Mouse (Mus musculus) limb, embryonic 13.5 days (tissue): ENCODE measurements around the gene Cd69. TPM values are rescaled to one million over a fixed set of nuclear protein-coding genes. Genes with fewer than 3 reads are reported as not detected.
A peak's percentile ranks its signal among the peaks of the same experiment; 100 is the strongest.

Experiments used
- ATAC-seq: fragments of 200-750 bp; cut with Nextera tagmentation; 2 replicates; pipeline ENCODE4 v1.8.0; 2017; ENCODE audit warnings: low read depth, moderate number of reproducible peaks, moderate TSS enrichment; ENCODE audit not compliant: low FRiP score
- H3K27ac ChIP-seq: fragments of 300-500 bp; sonication (generic); 2 replicates; pipeline ENCODE4 v1.5.1; 2015; ENCODE audit warnings: inconsistent platforms, mild to moderate bottlenecking, moderate library complexity
- H3K27me3 ChIP-seq: fragments of 300-500 bp; sonication (generic); 2 replicates; pipeline ENCODE4 v1.6.1; 2015; ENCODE audit warnings: mild to moderate bottlenecking, inconsistent platforms
- H3K36me3 ChIP-seq: fragments of 300-500 bp; sonication (generic); 2 replicates; pipeline ENCODE4 v1.6.1; 2015; ENCODE audit warnings: inconsistent platforms, mild to moderate bottlenecking, moderate library complexity
- H3K4me1 ChIP-seq: fragments of 300-500 bp; sonication (generic); 2 replicates; pipeline ENCODE4 v1.6.1; 2015; ENCODE audit warnings: inconsistent platforms
- H3K4me2 ChIP-seq: fragments of 300-500 bp; sonication (generic); replicated peaks from 2 replicates; pipeline ENCODE4 v1.6.1; 2015; ENCODE audit warnings: inconsistent platforms, mild to moderate bottlenecking, moderate library complexity
- H3K4me3 ChIP-seq: fragments of 300-500 bp; sonication (generic); 2 replicates; pipeline ENCODE4 v1.5.1; 2015; ENCODE audit warnings: moderate library complexity, mild to moderate bottlenecking, inconsistent platforms
- H3K9ac ChIP-seq: fragments of 300-500 bp; sonication (generic); 2 replicates; pipeline ENCODE4 v1.6.1; 2015; ENCODE audit warnings: mild to moderate bottlenecking, inconsistent platforms
- H3K9me3 ChIP-seq: fragments of 300-500 bp; sonication (generic); 2 replicates; pipeline ENCODE4 v1.6.1; 2016; ENCODE audit warnings: inconsistent platforms
- WGBS: fragments of 180-500 bp; shearing (Covaris S2); methylation state at CpG from one replicate; pipeline ENCODE4 v1.1.7; 2015; 5-methylcytosine and 5-hydroxymethylcytosine counted together
- polyA plus RNA-seq: library from polyadenylated mRNA; unstranded; fragments of >200 nt; fragmentation: Nextera tagmentation; extraction: Ambion mirVana; gene quantifications from 2 replicates; pipeline ENCODE4 v1.2.1, GENCODE M21; 2015

Gene Cd69
- polyA plus RNA-seq, 1 experiment from 2014 or later, result 0.08 TPM

DNA sequence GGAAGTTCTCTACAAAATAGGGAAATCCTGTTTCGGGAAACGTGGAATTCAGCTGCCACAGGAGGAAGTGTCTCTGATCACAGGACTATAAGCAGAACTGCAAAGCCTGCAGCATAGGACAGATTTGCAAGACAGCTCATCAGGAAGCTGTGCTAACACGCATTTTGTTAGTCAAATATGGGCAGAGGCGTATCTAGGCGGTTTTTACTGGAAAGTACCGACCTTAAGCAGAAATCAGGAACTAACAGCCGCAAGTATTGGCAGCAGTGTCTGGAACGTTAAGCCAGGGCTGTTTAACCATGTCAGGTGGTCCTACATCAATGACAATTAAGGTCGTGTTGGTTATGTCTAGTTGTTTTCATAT, 42.4 kb downstream of the Cd69 start:
- Histone ChIP-seq H3K4me1 (peaks cover 9% of the 10 kb centered on the region; the same call in 1 of the 2 replicates), H3K4me2 (no peak overlapping the region), H3K36me3 (no peaks in the 10 kb centered on the region), H3K9me3 (no peaks in the 10 kb centered on the region), H3K27ac (no peak overlapping the region), H3K9ac (no peak overlapping the region), H3K4me3 (no peak overlapping the region), H3K27me3 (no peaks in the 10 kb centered on the region)
- 70% methylated on average over 9 of the region's 9 CpGs for WGBS
- no peak for ATAC-seq

DNA sequence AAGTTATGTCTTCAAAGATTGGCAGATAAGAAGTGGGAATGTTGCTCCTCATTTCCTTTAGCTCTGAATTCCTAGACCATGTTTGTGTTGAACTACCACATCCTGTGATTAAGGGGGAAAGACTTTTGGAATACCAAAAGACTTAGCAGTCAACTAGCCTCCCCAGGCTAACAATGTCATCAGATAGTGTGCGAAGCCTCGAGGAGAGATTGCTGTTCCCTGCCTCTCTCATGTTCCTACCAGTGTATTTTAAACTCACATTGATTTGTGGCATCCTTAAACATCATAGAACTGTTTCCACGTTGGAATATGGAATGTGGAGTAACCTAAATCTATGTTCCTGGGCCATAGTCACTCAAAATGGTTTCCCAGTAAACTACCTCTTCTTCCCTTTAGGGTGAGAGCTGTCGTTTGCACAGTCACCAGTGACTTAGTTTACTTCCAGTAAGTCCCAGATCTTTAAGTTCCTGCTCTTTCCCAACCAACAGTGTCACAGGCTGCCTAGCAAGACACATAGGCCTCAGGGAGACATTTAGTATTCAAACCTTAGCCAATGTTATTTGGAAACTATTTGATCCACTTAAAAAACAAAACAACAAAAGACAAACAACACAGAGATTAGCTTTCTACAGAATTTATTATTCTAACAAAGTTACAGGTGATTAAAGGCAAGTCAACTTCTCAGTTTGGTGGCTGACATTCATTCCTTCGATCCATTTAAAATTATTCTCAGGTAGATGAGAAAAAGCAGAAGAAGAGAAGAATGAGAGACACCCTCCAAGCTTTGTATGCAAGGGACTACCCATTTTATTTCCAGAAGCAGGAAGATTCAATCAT, 43.0 kb downstream of the Cd69 start:
- Histone ChIP-seq H3K4me2 (no peak overlapping the region), H3K4me1 (peaks cover 9% of the 10 kb centered on the region; the same call in 1 of the 2 replicates), H3K9me3 (no peaks in the 10 kb centered on the region), H3K27me3 (no peaks in the 10 kb centered on the region), H3K4me3 (no peak overlapping the region), H3K9ac (no peak overlapping the region), H3K27ac (no peak overlapping the region), H3K36me3 (no peaks in the 10 kb centered on the region)
- ATAC-seq, result no peak
- 71% methylated on average over 5 of the region's 5 CpGs for WGBS

DNA sequence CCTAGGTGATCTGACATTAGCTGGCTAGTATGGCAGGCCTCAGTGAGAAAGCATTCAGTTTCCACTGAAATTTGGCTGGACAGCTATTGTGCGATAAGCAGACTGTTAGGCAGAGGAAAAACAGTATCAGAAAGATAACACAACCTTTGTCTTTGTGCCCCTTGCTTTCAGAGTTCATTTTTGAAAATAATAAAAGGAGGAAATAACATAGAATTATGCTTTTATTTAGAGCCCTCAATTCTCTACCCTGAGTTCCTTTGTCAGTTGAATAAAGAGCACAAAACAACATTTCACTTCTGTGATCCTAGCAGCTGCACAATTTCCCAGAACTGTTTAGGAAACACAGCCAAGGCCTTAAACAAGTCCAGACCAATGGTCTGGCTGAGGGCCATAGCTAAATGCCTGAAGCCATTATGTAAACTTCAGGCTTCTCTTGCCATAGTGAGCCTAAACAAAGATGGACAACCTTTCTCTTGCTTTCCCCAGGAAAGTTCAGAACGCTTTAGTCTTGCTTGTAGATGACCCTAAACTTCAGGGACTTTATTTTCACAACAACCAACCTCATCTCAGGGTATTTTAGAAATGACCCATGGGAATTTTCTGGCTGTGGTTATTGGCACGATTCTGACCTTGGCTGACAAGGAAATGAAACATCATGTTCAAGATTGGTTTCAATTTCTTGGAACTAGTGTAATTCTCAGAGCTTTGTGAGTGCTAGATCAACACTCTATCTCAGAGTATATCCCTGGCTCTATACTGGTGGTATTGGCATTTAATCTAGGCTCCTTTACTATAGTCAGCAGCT, 45.3 kb downstream of the Cd69 start:
- peak; percentile 83 for ATAC-seq
- WGBS, result 61% methylated on average over 3 of the region's 3 CpGs
- no peaks in the 10 kb centered on the region for H3K27me3 ChIP-seq

DNA sequence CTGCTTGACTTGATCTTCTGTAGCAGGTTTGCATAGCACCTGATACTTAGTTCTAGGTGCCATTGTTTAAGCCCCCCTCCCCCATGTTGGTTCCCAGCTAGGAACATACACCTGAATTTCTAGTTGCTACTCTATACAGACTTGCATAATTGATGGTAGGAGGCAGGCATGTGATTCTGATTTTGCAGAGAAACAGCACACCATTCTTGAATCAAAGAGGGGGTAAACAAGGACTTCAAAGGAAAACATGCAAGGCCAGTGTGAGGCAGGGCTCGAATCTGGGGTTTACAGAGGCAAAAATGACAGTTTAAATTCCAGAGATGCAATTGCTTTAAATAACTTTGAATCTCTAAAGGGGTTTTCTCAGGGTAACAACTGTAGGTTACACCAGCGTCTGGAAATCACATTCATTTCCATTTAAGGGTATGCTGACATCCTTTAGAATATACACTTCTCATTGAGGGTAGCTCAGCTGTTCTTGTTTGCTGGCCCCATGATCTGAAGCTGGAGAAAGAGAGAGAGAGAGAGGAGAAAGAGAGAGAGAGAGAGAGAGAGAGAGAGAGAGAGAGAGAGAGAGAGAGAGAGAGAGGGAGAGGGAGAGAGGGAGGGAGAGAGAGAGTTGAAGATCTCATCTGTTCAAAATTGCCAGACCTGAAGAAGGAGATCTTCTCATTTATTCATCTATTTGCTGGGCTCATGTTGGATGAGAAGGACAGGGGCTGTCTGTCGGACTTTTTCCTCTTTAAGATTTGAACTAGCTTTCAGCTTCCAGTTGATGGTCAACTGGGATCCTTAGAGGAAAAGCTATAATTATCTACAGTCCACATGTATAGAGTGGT, 46.1 kb downstream of the Cd69 start:
- no peak overlapping the region for H3K9ac ChIP-seq
- peak overlapping the region; percentile 75 for H3K27ac ChIP-seq
- ATAC-seq, result no peak

More for the DNA sequence above, 45.3 kb downstream of the Cd69 start:
- H3K27ac ChIP-seq, result peak overlapping the region; percentile 75
- H3K9ac ChIP-seq, result no peak overlapping the region
- H3K9me3 ChIP-seq, result no peaks in the 10 kb centered on the region
- H3K4me2 ChIP-seq, result no peak overlapping the region
- H3K4me1 ChIP-seq, result peaks cover 9% of the 10 kb centered on the region; the same call in 1 of the 2 replicates
- H3K36me3 ChIP-seq, result no peaks in the 10 kb centered on the region
- H3K4me3 ChIP-seq, result no peak overlapping the region

DNA sequence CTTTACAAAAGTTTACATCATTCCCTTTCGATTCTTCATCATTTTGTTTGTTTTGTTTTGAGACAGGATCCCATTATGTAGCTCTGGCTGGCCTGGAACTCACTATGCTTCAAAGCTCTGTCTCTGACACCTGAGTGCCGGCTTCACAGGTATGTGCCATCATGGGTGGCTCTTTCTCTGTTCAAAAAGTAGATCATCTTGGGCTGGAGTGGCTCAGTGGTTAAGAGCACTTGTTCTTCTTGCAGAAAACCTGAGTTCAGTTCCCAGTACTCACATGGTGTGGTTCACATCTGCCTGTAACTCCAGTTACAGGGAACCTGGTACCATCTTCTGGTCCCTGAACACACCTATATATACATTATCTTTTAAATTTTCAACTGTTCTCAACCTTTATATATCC, 50.2 kb downstream of the Cd69 start:
- no peaks in the 10 kb centered on the region for H3K27me3 ChIP-seq
- H3K4me3 ChIP-seq, result no peak overlapping the region
- H3K36me3 ChIP-seq, result no peaks in the 10 kb centered on the region
- no peaks in the 10 kb centered on the region for H3K9me3 ChIP-seq
- H3K4me2 ChIP-seq, result no peak overlapping the region
- no peak overlapping the region for H3K9ac ChIP-seq
- H3K4me1 ChIP-seq, result 0 out of 2 replicates have a peak, but pooled peaks cover 2% of the 10 kb centered on the region
- WGBS, result 80% methylated on average over 2 of the region's 2 CpGs
- H3K27ac ChIP-seq, result no peak overlapping the region
- no peak for ATAC-seq

More for the DNA sequence above, 46.1 kb downstream of the Cd69 start:
- 39% methylated on average over 3 of the region's 3 CpGs for WGBS
- Histone ChIP-seq H3K27me3 (no peaks in the 10 kb centered on the region), H3K4me2 (no peak overlapping the region), H3K4me1 (peaks cover 9% of the 10 kb centered on the region; the same call in 1 of the 2 replicates), H3K9me3 (no peaks in the 10 kb centered on the region), H3K4me3 (no peak overlapping the region), H3K36me3 (no peaks in the 10 kb centered on the region)

DNA sequence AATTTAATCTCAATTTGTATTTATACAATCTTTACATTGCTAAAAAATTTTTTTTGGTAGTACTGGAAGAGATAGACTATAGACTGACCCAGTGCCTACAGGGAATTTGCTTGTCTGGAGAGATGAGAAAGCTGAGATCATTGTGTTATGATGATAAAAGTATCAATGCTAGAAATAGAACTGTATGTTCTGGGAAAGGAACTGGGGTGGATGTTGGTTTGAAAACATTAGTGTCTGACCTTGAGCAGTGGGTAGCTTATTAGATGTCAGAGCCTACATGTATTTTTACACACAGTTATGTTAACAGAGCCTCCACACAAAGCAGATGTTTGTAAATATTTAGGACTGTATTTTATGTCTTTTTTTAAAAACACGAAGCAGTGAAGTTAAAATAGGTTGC, 51.1 kb downstream of the Cd69 start:
- 72% methylated on average over 1 of the region's 1 CpGs for WGBS
- no peak overlapping the region for H3K9ac ChIP-seq

DNA sequence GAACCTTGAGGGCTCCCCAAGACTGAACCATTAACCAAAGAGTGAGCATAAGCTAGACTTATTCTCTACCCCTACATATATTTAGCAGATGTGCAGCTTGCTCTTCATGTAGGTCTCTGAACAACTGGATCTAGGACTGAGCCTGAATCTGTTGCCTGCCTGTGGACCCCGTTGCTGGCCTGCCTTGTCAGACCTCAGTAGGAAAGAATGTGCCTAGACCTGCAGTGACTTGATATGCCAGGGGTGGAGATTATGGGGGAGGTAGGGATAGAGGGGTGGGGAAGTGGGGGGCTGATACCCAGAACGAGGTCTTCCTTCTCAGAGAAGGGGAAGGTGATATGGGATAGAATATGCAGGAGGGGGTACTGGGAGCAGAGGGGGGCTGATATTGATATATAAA, 51.6 kb downstream of the Cd69 start:
- Histone ChIP-seq H3K36me3 (no peaks in the 10 kb centered on the region), H3K9ac (no peak overlapping the region), H3K4me3 (no peak overlapping the region), H3K4me1 (no peaks in the 10 kb centered on the region), H3K27me3 (no peaks in the 10 kb centered on the region), H3K27ac (no peak overlapping the region), H3K9me3 (no peaks in the 10 kb centered on the region), H3K4me2 (no peak overlapping the region)
- 80% methylated on average over 2 of the region's 2 CpGs for WGBS
- no peak for ATAC-seq

More for the DNA sequence above, 51.1 kb downstream of the Cd69 start:
- H3K36me3 ChIP-seq, result no peaks in the 10 kb centered on the region
- no peak for ATAC-seq
- no peaks in the 10 kb centered on the region for H3K9me3 ChIP-seq
- no peak overlapping the region for H3K4me3 ChIP-seq
- H3K27ac ChIP-seq, result no peak overlapping the region
- no peaks in the 10 kb centered on the region for H3K27me3 ChIP-seq
- H3K4me2 ChIP-seq, result no peak overlapping the region
- H3K4me1 ChIP-seq, result no peaks in the 10 kb centered on the region

DNA sequence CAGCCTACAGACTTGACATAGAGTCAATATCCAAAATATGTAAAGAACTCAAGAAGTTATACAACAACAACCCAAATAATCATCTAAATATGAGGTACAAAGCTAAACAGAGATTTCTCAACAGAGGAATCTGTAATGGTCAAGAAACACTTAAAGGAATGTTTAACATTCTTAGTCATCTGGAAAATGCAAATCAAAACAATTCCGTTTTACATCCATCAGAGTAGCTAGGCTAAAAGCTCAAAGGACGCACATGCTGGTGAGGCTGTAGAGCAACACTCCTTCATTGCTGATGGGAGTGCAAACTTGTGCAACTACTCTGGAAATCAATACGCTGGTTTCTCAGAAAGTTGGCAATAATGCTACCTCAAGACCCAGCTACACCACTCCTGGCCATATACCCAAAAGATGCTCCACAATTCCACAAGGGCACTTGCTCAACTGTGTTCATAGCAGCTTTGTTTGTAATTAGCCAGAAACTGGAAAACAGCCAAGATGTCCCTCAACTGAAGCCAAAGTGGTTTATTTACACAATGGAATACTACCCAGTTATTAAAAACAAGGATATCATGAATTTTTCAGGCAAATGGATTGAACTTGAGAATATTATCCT, 52.9 kb downstream of the Cd69 start:
- Histone ChIP-seq H3K27ac (no peak overlapping the region), H3K9me3 (no peaks in the 10 kb centered on the region), H3K27me3 (no peaks in the 10 kb centered on the region), H3K4me3 (no peak overlapping the region), H3K4me2 (no peak overlapping the region), H3K36me3 (no peaks in the 10 kb centered on the region), H3K4me1 (no peaks in the 10 kb centered on the region), H3K9ac (no peak overlapping the region)
- no peak for ATAC-seq
- 95% methylated on average over 3 of the region's 3 CpGs for WGBS

DNA sequence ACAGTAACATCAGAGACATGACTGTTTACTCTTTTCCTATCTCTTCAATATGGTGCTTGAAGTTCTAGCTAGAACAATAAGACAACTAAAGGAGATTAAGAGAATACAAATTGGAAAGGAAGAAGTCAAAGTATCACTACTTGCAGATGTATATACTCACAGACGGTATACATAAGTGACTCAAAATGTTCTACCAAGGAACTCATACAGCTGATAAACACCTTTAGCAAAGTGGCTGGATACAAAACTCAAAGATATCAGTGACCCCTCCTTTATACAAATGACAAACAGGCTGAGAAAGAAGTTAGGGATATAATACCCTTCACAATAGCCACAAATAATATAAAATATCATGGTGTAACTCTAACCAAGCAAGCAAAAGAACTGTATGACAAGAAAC, 54.2 kb downstream of the Cd69 start:
- ATAC-seq, result no peak
- no peak overlapping the region for H3K4me2 ChIP-seq
- WGBS, result 89% methylated on average over 1 of the region's 1 CpGs
- no peaks in the 10 kb centered on the region for H3K9me3 ChIP-seq
- H3K27ac ChIP-seq, result no peak overlapping the region
- H3K27me3 ChIP-seq, result no peaks in the 10 kb centered on the region
- no peaks in the 10 kb centered on the region for H3K4me1 ChIP-seq
- no peaks in the 10 kb centered on the region for H3K36me3 ChIP-seq
- no peak overlapping the region for H3K9ac ChIP-seq
- H3K4me3 ChIP-seq, result no peak overlapping the region

DNA sequence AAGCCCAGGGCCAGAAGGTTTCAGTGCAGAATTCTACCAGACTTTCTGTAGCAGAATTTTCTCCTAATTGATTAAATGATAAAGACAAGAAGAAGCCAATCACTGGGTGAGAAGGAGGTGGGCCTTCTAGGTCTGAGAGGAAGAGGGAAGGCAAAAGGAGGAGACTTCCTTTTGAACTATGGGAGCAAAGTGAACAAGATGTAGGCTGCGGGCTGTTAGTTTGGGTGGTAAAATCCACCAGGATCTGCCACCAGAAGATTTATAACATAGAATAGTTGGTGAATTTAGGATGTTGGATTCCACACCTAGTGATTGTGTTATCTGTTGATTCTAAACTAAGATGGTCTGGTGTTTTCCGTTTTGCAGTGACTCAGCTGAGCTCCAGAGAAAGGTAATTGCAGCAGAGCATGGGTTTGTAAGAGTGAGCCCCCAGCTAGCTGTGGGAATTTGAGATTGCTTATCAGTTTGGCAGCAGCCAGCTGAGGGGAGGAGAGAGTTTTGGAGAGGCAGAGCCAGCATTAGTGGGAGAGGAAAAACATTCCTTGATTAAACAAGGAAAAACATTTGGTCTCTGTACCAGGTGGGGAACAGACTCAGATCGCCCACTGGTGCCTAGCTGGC, 55.2 kb downstream of the Cd69 start:
- Histone ChIP-seq H3K9ac (no peak overlapping the region), H3K9me3 (no peaks in the 10 kb centered on the region), H3K4me2 (no peak overlapping the region), H3K27me3 (no peaks in the 10 kb centered on the region), H3K4me3 (no peak overlapping the region), H3K4me1 (no peaks in the 10 kb centered on the region), H3K36me3 (no peaks in the 10 kb centered on the region), H3K27ac (no peak overlapping the region)
- ATAC-seq, result no peak
- 64% methylated on average over 3 of the region's 3 CpGs for WGBS

DNA sequence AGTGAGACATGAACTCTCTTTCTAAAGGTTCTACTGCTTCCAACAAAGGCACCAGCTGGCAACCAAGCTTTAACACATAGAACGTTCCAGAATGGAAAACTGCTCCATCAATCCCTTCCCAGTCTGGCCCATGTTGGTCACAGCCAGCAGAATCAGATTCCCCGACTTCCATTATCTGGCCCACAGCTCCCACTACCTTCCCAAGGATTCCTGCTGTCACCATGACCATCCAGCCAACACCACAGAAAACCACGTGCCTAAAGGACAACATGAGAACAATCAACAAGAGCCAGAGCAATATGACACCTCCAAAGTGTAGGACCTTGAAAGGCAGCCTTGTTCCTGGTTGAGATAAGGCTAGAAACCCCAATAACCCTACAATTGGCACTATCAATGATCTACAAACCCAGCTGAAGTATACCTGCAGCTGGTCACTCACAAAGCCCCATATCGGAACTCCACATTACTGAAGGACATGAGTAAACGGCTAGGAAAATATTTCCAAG, 57.0 kb downstream of the Cd69 start:
- Histone ChIP-seq H3K27ac (no peak overlapping the region), H3K9ac (no peak overlapping the region), H3K4me1 (no peaks in the 10 kb centered on the region), H3K4me3 (no peak overlapping the region), H3K4me2 (no peak overlapping the region), H3K9me3 (no peaks in the 10 kb centered on the region), H3K36me3 (no peaks in the 10 kb centered on the region), H3K27me3 (no peaks in the 10 kb centered on the region)
- 78% methylated on average over 5 of the region's 5 CpGs for WGBS
- no peak for ATAC-seq
